ENCODE assay signal across 8 mouse cellular contexts in the genomic region with DNA sequence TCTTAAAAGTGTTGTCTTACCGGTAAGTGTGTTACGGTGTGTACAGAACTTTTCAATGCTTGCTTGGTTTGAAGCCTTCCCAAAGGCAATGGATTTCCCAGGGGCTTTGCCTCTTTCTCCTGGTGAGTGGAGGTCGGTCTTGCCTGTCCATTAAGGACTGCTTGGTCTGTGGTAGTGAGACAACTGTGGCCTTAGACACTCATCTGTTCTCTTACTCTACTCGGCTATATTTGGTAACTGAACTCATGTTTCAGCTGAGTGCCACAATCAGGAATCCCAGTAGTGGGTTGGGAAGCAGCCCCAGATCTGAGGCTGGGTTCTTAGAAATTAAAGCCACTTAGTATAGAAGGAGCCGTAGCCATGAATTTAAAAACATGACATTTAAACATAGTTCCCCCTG. TPM values are rescaled to one million over a fixed set of nuclear protein-coding genes. Genes with fewer than 3 reads are reported as not detected.
DNase-seq lines count a peak whose midpoint lies in the region; ATAC-seq lines count a peak whose summit lies in the region.

A gene (minus strand): TSS at position 170 of the 400 bp plus-strand sequence.

- no peak within 1 kb of the TSS for H3K4me3 ChIP-seq in intestine, embryonic 15.5 days (replicated peaks)

- no peak for DNase-seq in urinary bladder, adult 2 months (ENCODE audit: low spot score)
- no peak for DNase-seq in urinary bladder, postnatal 36 days (ENCODE audit: low spot score in 2 of 2)
- peak in 1 of 2 experiments; percentile 3 for DNase-seq in gastrocnemius, postnatal 36 days
- no peak for DNase-seq in cerebellum, postnatal 10 days
- no peak for DNase-seq in left cerebral cortex, adult 9 months (ENCODE audit: low spot score in 2 of 2)
- DNase-seq in thymus, postnatal 36 days, result no peak

- H3K9me3 ChIP-seq in intestine, embryonic 15.5 days, result no peaks in the 10 kb centered on the region

- no peaks in the 10 kb centered on the region for H3K36me3 ChIP-seq in intestine, embryonic 15.5 days

- no peaks in the 10 kb centered on the region for H3K27me3 ChIP-seq in intestine, embryonic 15.5 days (replicated peaks)

- no peak within 1 kb of the TSS for H3K9ac ChIP-seq in intestine, embryonic 15.5 days

- 89% methylated on average over 5 of the region's 5 CpGs for WGBS in intestine, embryonic 15.5 days

- no peaks in the 10 kb centered on the region for H3K4me1 ChIP-seq in intestine, embryonic 15.5 days (replicated peaks)

- no peak within 1 kb of the TSS for H3K4me2 ChIP-seq in intestine, embryonic 15.5 days (replicated peaks)

- H3K27ac ChIP-seq in intestine, embryonic 15.5 days, result no peak within 1 kb of the TSS

- intact Hi-C loops in gastrocnemius, postnatal 36 days (cut with DNase I), result no loop called here

- no peak for ATAC-seq in intestine, embryonic 15.5 days
- ATAC-seq in megakaryocyte, adult 5-6 weeks (ENCODE audit: poor library complexity, severe bottlenecking), result no peak

RNA-seq across cellular contexts. Expression of the gene that starts here (rescaled TPM):
- 147 and 210 TPM in 2 replicates for polyA plus RNA-seq in urinary bladder, adult 2 months (2012; rRNA removed)
- 10 to 100 TPM; 91.3 to 94.6 TPM for total RNA-seq in gastrocnemius, postnatal 36 days (2021)
- 76.0 and 81.9 TPM in 2 replicates for polyA plus RNA-seq in intestine, embryonic 15.5 days (2015; fragmentation: Nextera tagmentation; extraction: Ambion mirVana)
- 1.3 TPM in 2 replicates for total RNA-seq in megakaryocyte, adult 5-6 weeks (2015)
- total RNA-seq in megakaryocyte, adult 5-6 weeks (2017), result 0.44 and 0.65 TPM in 2 replicates

Comparison
In these comparisons a context has a peak if more than half of its experiments do, and no peak if none do; other contexts are left out.
1. RNA of the gene that starts here (total RNA-seq): 91.3 to 94.6 TPM in gastrocnemius, postnatal 36 days; 0.44 to 1.3 TPM in megakaryocyte, adult 5-6 weeks; every median in the first group is over 10 times any median in the second.